27 mouse cellular contexts compared by ENCODE assay signal in genomic region chr12:107131351-107131750, GRCm38 (mm10).
DNase-seq lines count a peak whose midpoint lies in the region; ATAC-seq lines count a peak whose summit lies in the region.
"Had no signal": no experiment of that assay in that cellular context is flagged by ENCODE, and none has a peak within 500 bp of the region (broad histone marks: within the 10 kb centered on the region; RNA-seq: fewer than 3 reads in every experiment).

No protein-coding gene starts in this region.

- H3K4me1 ChIP-seq in midbrain, embryonic 11.5 days (ENCODE audit: control insufficient read depth, insufficient read depth, low read length) = no peaks in the 10 kb centered on the region
- peaks cover 8% of the 10 kb centered on the region; the same call in 1 of the 2 replicates for H3K4me1 ChIP-seq in midbrain, embryonic 16.5 days (ENCODE audit: control insufficient read depth, insufficient read depth, low read length)
- H3K4me1 ChIP-seq: forebrain, embryonic 12.5 days; intestine, embryonic 15.5 days; limb, embryonic 10.5 days; limb, embryonic 15.5 days; liver, embryonic 13.5 days had no signal

- DNase-seq in midbrain, embryonic 11.5 days (ENCODE audit: low spot score, missing footprints) = peak; percentile 67
- peak; percentile 63 for DNase-seq in thymus, postnatal 0 days (ENCODE audit: low spot score)
- DNase-seq in urinary bladder, postnatal 4 days (ENCODE audit: low spot score in 2 of 2) = no peak
- DNase-seq in adipocyte (ENCODE audit: low spot score) = no peak
- DNase-seq: cerebellum, adult 2 months; cerebellum, postnatal 14 days; forebrain, postnatal 0 days; kidney, adult 8-10 months; layer of hippocampus, postnatal 36 days; liver, embryonic 13.5 days; lung, adult 18-20 months; lung, postnatal 4 days; midbrain, embryonic 14.5 days; right cerebral cortex, postnatal 25 days; spleen, adult 18-20 months had no signal

- WGBS in midbrain, embryonic 11.5 days = 78% methylated on average over 7 of the region's 7 CpGs
- WGBS in midbrain, embryonic 16.5 days = 72% methylated on average over 7 of the region's 7 CpGs

- no peaks in the 10 kb centered on the region for H3K9me3 ChIP-seq in midbrain, embryonic 11.5 days (ENCODE audit: control insufficient read depth, low read length)
- H3K9me3 ChIP-seq in midbrain, embryonic 16.5 days (replicated peaks; ENCODE audit: control insufficient read depth, low read length, poor library complexity, severe bottlenecking) = no peaks in the 10 kb centered on the region
- H3K9me3 ChIP-seq: forebrain, embryonic 12.5 days; intestine, embryonic 15.5 days; limb, embryonic 10.5 days; limb, embryonic 15.5 days; liver, embryonic 13.5 days had no signal

- ATAC-seq in midbrain, embryonic 11.5 days (ENCODE audit: low FRiP score) = no peak
- ATAC-seq in midbrain, embryonic 16.5 days = no peak
- peak; percentile 22 for ATAC-seq in activated CD4-positive, CD25-positive, alpha-beta regulatory T cell, adult 4 months
- ATAC-seq: forebrain, postnatal 0 days; hindbrain, embryonic 16.5 days; intestine, embryonic 15.5 days; lung, postnatal 0 days; Patski had no signal

- no peaks in the 10 kb centered on the region for H3K27me3 ChIP-seq in midbrain, embryonic 11.5 days (ENCODE audit: control insufficient read depth, insufficient read depth, low read length)
- H3K27me3 ChIP-seq in midbrain, embryonic 16.5 days (ENCODE audit: control insufficient read depth, insufficient read depth, low read depth, low read length) = no peaks in the 10 kb centered on the region
- H3K27me3 ChIP-seq: forebrain, embryonic 12.5 days; intestine, embryonic 15.5 days; limb, embryonic 15.5 days; liver, embryonic 13.5 days; Patski had no signal

- H3K4me3 ChIP-seq in midbrain, embryonic 11.5 days (ENCODE audit: low read depth, low read length) = no peak overlapping the region
- no peak overlapping the region for H3K4me3 ChIP-seq in midbrain, embryonic 16.5 days (ENCODE audit: low read depth, low read length)
- H3K4me3 ChIP-seq: erythroblast, embryonic 14.5 days; forebrain, embryonic 12.5 days; intestine, embryonic 15.5 days; limb, embryonic 10.5 days; limb, embryonic 15.5 days; liver, embryonic 13.5 days had no signal

- no peak overlapping the region for H3K9ac ChIP-seq in midbrain, embryonic 11.5 days (ENCODE audit: low read length)
- H3K9ac ChIP-seq in midbrain, embryonic 16.5 days (ENCODE audit: low read depth, low read length) = no peak overlapping the region
- H3K9ac ChIP-seq: forebrain, embryonic 12.5 days; forebrain, postnatal 0 days; intestine, embryonic 15.5 days; limb, embryonic 15.5 days; liver, embryonic 13.5 days had no signal

- H3K36me3 ChIP-seq in midbrain, embryonic 11.5 days (ENCODE audit: control insufficient read depth, insufficient read depth, low read length) = no peaks in the 10 kb centered on the region
- H3K36me3 ChIP-seq in midbrain, embryonic 16.5 days (ENCODE audit: control insufficient read depth, insufficient read depth, low read length) = no peaks in the 10 kb centered on the region
- H3K36me3 ChIP-seq: forebrain, embryonic 12.5 days; intestine, embryonic 15.5 days; limb, embryonic 10.5 days; limb, embryonic 15.5 days; liver, embryonic 13.5 days had no signal

- H3K4me2 ChIP-seq in midbrain, embryonic 11.5 days = no peak overlapping the region
- H3K4me2 ChIP-seq in midbrain, embryonic 16.5 days (ENCODE audit: low read length) = no peak overlapping the region
- H3K4me2 ChIP-seq: forebrain, embryonic 12.5 days; intestine, embryonic 15.5 days; limb, embryonic 15.5 days; liver, embryonic 13.5 days had no signal

- H3K27ac ChIP-seq in midbrain, embryonic 11.5 days (ENCODE audit: low read depth, low read length) = no peak overlapping the region
- no peak overlapping the region for H3K27ac ChIP-seq in midbrain, embryonic 16.5 days (ENCODE audit: low read length)
- H3K27ac ChIP-seq: forebrain, embryonic 12.5 days; intestine, embryonic 15.5 days; kidney, postnatal 0 days; limb, embryonic 10.5 days; limb, embryonic 15.5 days; liver, embryonic 13.5 days; stomach, postnatal 0 days had no signal

Comparison
In these comparisons a context has a peak if more than half of its experiments do, and no peak if none do; other contexts are left out.
1. DNase-seq: peak in midbrain, embryonic 11.5 days (single experiment) and thymus, postnatal 0 days (single experiment); none in urinary bladder, postnatal 4 days (0 of 2) and adipocyte (single experiment).